Mouse (Mus musculus) bone marrow macrophage, adult 2 months (primary cell): ENCODE measurements at regions not wholly inside any gene's neighbourhood (a gene's known extent, or its start where the extent isn't known, plus 50 kb on each side); places are given as distances from the start of the nearest gene placed in this dataset.
"Not testable (repeated sequence)": the region's sequence is repeated elsewhere in the genome, so short reads cannot be mapped to it uniquely, and the experiment has no call there.

Source experiments
- CTCF ChIP-seq: IDR thresholded peaks from 2 replicates; pipeline ENCODE4 v1.5.1; 2012; ENCODE audit warnings: low read depth, mild to moderate bottlenecking, low read length, moderate library complexity
- POLR2A ChIP-seq: IDR thresholded peaks from 2 replicates; pipeline ENCODE4 v1.6.1; 2012; ENCODE audit warnings: mild to moderate bottlenecking, low read depth, low read length, borderline replicate concordance

DNA sequence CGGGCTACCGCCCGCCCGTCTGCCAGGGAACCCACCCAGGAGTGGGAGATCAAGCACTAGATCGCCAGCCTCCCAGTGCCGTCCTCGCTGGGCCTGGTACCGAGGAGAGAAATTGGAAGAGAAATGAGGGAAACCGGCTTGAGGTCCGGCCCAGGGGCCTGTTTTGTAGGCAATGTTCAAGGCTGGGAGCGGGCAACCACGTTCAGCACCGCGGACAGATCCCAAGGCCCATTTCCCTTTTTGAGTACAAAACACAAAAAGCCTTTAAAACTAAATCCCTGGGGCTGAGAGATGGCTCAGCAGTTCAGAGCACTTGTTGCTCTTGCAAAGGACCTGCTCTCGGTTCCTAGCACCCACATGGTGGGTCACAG, 60.6 kb downstream of the Dynlt1b start:
- TF ChIP-seq POLR2A, CTCF: not testable (repeated sequence)
